Mouse (Mus musculus): Measurements from ENCODE around the gene Slc24a4. TPM values are rescaled to one million over a fixed set of nuclear protein-coding genes. Genes with fewer than 3 reads are reported as not detected.

The Slc24a4 gene
- polyA plus RNA-seq, 1 experiment: 3.4 TPM

- no peak overlapping the region for H3K27ac ChIP-seq (ENCODE audit: insufficient read depth, low read length)
- no peak for DNase-seq
- H3K4me3 ChIP-seq (replicated peaks; ENCODE audit: insufficient read depth, low read depth, low read length): no peak overlapping the region
- WGBS: 68% methylated on average over 7 of the region's 7 CpGs
- no peaks in the 10 kb centered on the region for H3K27me3 ChIP-seq (ENCODE audit: control insufficient read depth, insufficient read depth, low read length)
- TF ChIP-seq CTCF (IDR thresholded peaks at IDR 0.05; ENCODE audit: borderline replicate concordance, insufficient read depth, low read depth, low read length): no peak
- TF ChIP-seq POLR2A (IDR thresholded peaks at IDR 0.05; ENCODE audit: borderline replicate concordance, insufficient read depth, low read length): no peak
- H3K4me1 ChIP-seq (ENCODE audit: control insufficient read depth, insufficient read depth, low read length): no peaks in the 10 kb centered on the region; the same call in 1 of the 2 replicates
Observed at GRCm38 (mm10) chr12:102112901-102113300, 15.6 kb upstream of the Slc24a4 start.

GRCm38 (mm10) chr12:102113391-102113790 lies 15.1 kb upstream of the Slc24a4 start:
- Histone ChIP-seq H3K27ac (ENCODE audit: insufficient read depth, low read length) (no peak overlapping the region), H3K27me3 (ENCODE audit: control insufficient read depth, insufficient read depth, low read length) (no peaks in the 10 kb centered on the region), H3K4me3 (replicated peaks; ENCODE audit: insufficient read depth, low read depth, low read length) (no peak overlapping the region), H3K4me1 (ENCODE audit: control insufficient read depth, insufficient read depth, low read length) (no peaks in the 10 kb centered on the region; the same call in 1 of the 2 replicates)
- no peak for DNase-seq
- no peak for TF ChIP-seq POLR2A (IDR thresholded peaks at IDR 0.05; ENCODE audit: borderline replicate concordance, insufficient read depth, low read length)
- no peak for TF ChIP-seq CTCF (IDR thresholded peaks at IDR 0.05; ENCODE audit: borderline replicate concordance, insufficient read depth, low read depth, low read length)
- WGBS: 77% methylated on average over 3 of the region's 3 CpGs

DNA sequence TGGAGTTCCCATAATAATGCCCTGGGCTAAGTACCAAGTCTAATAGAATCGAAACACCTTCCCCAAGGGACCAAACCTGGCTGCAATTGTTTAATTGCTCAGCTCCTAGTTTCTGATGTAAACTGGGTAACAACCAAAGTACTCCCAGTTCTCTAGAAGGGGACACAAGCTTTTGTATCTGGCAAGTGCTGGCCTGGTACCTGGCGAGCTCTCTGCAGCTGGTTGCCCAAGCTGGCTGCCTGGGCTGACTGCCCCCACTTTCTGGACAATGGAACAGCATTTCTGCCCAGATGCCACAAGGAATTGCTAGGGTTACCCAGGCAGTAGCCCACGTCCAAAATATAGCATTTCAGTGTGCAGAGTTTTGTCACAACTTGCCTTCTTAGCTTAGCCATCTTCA lies 12.0 kb upstream of the Slc24a4 start:
- Histone ChIP-seq H3K27me3 (ENCODE audit: control insufficient read depth, insufficient read depth, low read length) (no peaks in the 10 kb centered on the region), H3K4me3 (replicated peaks; ENCODE audit: insufficient read depth, low read depth, low read length) (no peak overlapping the region), H3K4me1 (ENCODE audit: control insufficient read depth, insufficient read depth, low read length) (no peaks in the 10 kb centered on the region; the same call in 1 of the 2 replicates), H3K27ac (ENCODE audit: insufficient read depth, low read length) (no peak overlapping the region)
- WGBS: 48% methylated on average over 3 of the region's 3 CpGs
- no peak for TF ChIP-seq POLR2A (IDR thresholded peaks at IDR 0.05; ENCODE audit: borderline replicate concordance, insufficient read depth, low read length)
- no peak for TF ChIP-seq CTCF (IDR thresholded peaks at IDR 0.05; ENCODE audit: borderline replicate concordance, insufficient read depth, low read depth, low read length)
- peak in 1 of 2 experiments; percentile 18 for DNase-seq

DNA sequence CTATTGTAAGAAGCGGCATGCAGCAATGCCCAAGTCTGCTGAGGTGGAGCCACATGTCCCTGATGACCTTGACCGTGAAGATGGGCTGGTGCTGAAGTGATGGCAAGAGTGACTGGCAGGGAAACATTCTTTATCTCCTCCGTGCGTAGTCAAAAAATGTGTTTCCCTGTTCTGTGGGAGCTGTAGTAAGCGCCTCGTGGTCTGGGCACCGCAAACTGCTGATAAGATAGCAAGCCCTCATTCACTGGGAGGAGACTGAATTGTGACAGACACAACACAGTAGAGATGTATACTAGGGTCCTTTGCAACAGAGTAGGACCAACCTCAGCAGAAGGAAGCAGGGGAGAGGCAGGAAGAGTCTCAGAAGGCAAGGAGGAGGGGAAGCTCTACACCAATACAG lies 10.5 kb upstream of the Slc24a4 start:
- no peak for TF ChIP-seq POLR2A (IDR thresholded peaks at IDR 0.05; ENCODE audit: borderline replicate concordance, insufficient read depth, low read length)
- TF ChIP-seq CTCF (IDR thresholded peaks at IDR 0.05; ENCODE audit: borderline replicate concordance, insufficient read depth, low read depth, low read length): no peak
- DNase-seq: no peak
- Histone ChIP-seq H3K27me3 (ENCODE audit: control insufficient read depth, insufficient read depth, low read length) (no peaks in the 10 kb centered on the region), H3K4me1 (ENCODE audit: control insufficient read depth, insufficient read depth, low read length) (no peaks in the 10 kb centered on the region; the same call in 1 of the 2 replicates), H3K27ac (ENCODE audit: insufficient read depth, low read length) (no peak overlapping the region), H3K4me3 (replicated peaks; ENCODE audit: insufficient read depth, low read depth, low read length) (no peak overlapping the region)
- WGBS: 92% methylated on average over 7 of the region's 7 CpGs

GRCm38 (mm10) chr12:102127601-102128000 lies 932 bp upstream of the Slc24a4 start:
- no peak for DNase-seq
- no peaks in the 10 kb centered on the region for H3K4me1 ChIP-seq (ENCODE audit: control insufficient read depth, insufficient read depth, low read length)
- peaks cover 2% of the 10 kb centered on the region; the same call in 1 of the 2 replicates for H3K27me3 ChIP-seq (ENCODE audit: control insufficient read depth, insufficient read depth, low read length)
- H3K4me3 ChIP-seq (replicated peaks; ENCODE audit: insufficient read depth, low read depth, low read length): no peak overlapping the region
- TF ChIP-seq POLR2A (IDR thresholded peaks at IDR 0.05; ENCODE audit: borderline replicate concordance, insufficient read depth, low read length): no peak
- TF ChIP-seq CTCF (IDR thresholded peaks at IDR 0.05; ENCODE audit: borderline replicate concordance, insufficient read depth, low read depth, low read length): no peak
- H3K27ac ChIP-seq (ENCODE audit: insufficient read depth, low read length): no peak overlapping the region
- 12% methylated on average over 7 of the region's 7 CpGs for WGBS

DNA sequence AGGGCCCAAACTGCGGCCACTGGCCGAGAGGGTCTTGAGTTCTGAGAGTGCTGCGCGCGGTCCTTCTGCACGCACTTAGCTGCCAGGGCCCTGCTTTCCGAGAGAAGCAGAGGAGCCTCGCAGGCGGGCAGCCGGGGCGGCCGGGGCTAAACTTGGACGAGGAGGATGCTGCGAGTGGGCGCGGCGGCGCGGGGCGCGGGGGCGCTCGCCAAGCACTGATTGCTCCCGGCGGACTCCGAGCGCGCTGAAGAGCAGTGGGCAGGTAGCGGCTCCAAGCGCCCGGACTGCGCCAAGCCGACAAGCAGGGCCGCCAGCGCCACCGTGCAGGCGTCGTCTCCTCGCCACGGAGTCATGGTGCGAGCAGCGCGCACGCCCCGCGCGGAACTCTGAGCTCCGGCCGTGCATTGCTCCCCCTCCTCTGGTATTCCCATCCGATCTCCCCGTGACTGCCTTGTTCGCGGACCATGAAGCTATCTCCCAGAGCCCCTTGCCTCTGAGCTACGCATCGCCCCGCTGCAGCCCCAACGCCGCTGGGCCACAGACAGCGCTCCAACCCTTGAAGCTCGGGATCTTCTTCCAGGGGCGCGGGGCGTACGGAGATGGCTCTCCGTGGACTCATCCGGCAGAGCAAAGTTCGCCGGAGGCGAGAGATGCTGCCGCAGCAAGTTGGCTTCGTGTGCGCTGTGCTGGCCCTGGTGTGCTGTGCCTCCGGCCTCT lies 416 bp downstream of the Slc24a4 start:
- Histone ChIP-seq H3K27me3 (ENCODE audit: control insufficient read depth, insufficient read depth, low read length) (peaks cover 2% of the 10 kb centered on the region; the same call in 1 of the 2 replicates), H3K27ac (ENCODE audit: insufficient read depth, low read length) (no peak overlapping the region), H3K4me1 (ENCODE audit: control insufficient read depth, insufficient read depth, low read length) (no peaks in the 10 kb centered on the region), H3K4me3 (replicated peaks; ENCODE audit: insufficient read depth, low read depth, low read length) (peak overlapping the region; percentile 43)
- peak; percentile 60 to 71 for DNase-seq
- no peak for TF ChIP-seq CTCF (IDR thresholded peaks at IDR 0.05; ENCODE audit: borderline replicate concordance, insufficient read depth, low read depth, low read length)
- TF ChIP-seq POLR2A (IDR thresholded peaks at IDR 0.05; ENCODE audit: borderline replicate concordance, insufficient read depth, low read length): no peak
- WGBS: under 1% methylated on average over 62 of the region's 73 CpGs

DNA sequence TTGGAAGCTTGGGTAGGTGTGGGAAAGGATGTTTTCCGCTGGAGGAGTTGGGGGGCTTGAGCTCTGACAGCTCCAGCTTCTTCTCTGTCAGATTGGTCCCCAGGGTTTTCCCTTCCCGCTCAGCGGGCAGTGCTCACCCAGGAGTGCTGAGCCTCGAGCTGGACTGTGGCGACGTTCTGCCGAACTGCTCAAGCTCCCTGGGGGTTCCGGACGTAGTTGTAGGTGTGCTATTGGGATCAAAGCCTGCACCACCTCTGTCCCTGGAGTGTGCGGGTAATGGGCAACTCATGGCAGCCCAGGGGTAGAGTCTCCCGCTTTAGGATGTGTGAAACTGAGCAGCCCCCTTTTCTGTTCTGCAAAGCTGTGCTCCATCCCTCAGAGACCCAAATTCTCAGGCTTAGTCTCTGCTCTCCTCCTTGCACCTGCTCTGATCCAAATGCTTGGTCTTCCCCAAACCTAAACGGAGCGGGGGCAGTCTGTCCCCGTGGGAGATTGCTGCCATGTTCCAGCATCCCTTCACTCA lies 1.0 kb downstream of the Slc24a4 start:
- Histone ChIP-seq H3K4me1 (ENCODE audit: control insufficient read depth, insufficient read depth, low read length) (no peaks in the 10 kb centered on the region), H3K27ac (ENCODE audit: insufficient read depth, low read length) (no peak overlapping the region), H3K4me3 (replicated peaks; ENCODE audit: insufficient read depth, low read depth, low read length) (peak overlapping the region; percentile 42), H3K27me3 (ENCODE audit: control insufficient read depth, insufficient read depth, low read length) (peaks cover 2% of the 10 kb centered on the region; the same call in 1 of the 2 replicates)
- TF ChIP-seq CTCF (IDR thresholded peaks at IDR 0.05; ENCODE audit: borderline replicate concordance, insufficient read depth, low read depth, low read length) (no peak), POLR2A (IDR thresholded peaks at IDR 0.05; ENCODE audit: borderline replicate concordance, insufficient read depth, low read length) (no peak)
- peak in 1 of 2 experiments; percentile 26 for DNase-seq
- 1% methylated on average over 14 of the region's 14 CpGs for WGBS

- Histone ChIP-seq H3K4me3 (replicated peaks; ENCODE audit: insufficient read depth, low read depth, low read length) (no peak overlapping the region), H3K4me1 (ENCODE audit: control insufficient read depth, insufficient read depth, low read length) (peaks cover 6% of the 10 kb centered on the region; the same call in 1 of the 2 replicates), H3K27ac (ENCODE audit: insufficient read depth, low read length) (no peak overlapping the region), H3K27me3 (ENCODE audit: control insufficient read depth, insufficient read depth, low read length) (no peaks in the 10 kb centered on the region)
- TF ChIP-seq POLR2A (IDR thresholded peaks at IDR 0.05; ENCODE audit: borderline replicate concordance, insufficient read depth, low read length) (no peak), CTCF (IDR thresholded peaks at IDR 0.05; ENCODE audit: borderline replicate concordance, insufficient read depth, low read depth, low read length) (no peak)
- no peak for DNase-seq
- WGBS: 46% methylated on average over 10 of the region's 10 CpGs
Observed at GRCm38 (mm10) chr12:102139710-102140109, 11.2 kb downstream of the Slc24a4 start.

All from cerebellum, adult 2 months (tissue).